Mouse (Mus musculus) adrenal gland, postnatal 10 days (tissue): ENCODE data around the gene Mthfd1l. TPM values are rescaled to one million over a fixed set of nuclear protein-coding genes. Genes with fewer than 3 reads are reported as not detected.

Experiments used
- DNase-seq: peaks from one replicate; pipeline ENCODE4 v3.0.0; 2021; ENCODE audit warnings: mixed read lengths
- total RNA-seq, 2 experiments: library from RNA; stranded (reverse); gene quantifications; 2 replicates each; pipeline ENCODE4 v1.2.3; 2021

Mthfd1l gene
- total RNA-seq, 2 experiments from 2014 or later, result 10.4 to 10.5 TPM

DNA sequence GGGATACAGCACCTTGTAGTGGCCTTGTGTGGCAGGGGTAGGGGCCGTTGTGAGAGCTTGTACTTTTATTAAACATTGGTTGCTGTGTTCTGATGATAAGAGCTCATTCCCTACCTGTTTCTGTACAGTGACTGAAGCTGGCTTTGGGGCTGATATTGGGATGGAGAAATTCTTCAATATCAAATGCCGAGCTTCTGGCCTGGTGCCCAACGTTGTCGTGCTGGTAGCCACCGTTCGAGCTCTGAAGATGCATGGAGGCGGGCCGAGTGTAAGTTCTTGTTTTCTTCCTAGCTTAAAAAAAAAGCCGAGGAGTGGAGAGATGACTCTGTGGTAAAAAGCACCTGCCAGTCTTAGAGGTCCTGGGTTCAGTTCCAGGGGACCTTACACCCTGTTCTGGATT is 110.7 kb downstream of the Mthfd1l start:
- no peak for DNase-seq

DNA sequence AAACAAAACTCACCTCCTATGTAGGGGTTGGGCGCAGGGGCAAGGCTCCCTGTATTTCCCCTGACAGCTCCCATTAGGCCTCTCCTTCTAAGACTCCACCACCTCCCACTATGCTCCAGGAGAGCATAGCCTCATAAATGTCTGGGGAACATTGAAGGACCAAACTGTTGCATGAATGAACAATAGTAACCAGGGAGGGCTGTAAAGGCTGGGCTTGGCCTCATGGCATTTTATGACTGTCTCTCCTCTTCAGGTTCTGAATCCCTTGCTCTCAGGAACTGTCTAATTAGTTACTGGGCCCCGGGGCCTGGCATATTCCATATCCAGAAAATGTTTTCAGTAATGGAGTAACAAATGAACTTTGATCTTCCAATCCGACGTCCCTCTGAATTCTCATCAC is 112.0 kb downstream of the Mthfd1l start:
- DNase-seq, result no peak

GRCm38 (mm10) chr10:4085363-4086141 is 112.6 kb downstream of the Mthfd1l start:
- DNase-seq, result no peak

DNA sequence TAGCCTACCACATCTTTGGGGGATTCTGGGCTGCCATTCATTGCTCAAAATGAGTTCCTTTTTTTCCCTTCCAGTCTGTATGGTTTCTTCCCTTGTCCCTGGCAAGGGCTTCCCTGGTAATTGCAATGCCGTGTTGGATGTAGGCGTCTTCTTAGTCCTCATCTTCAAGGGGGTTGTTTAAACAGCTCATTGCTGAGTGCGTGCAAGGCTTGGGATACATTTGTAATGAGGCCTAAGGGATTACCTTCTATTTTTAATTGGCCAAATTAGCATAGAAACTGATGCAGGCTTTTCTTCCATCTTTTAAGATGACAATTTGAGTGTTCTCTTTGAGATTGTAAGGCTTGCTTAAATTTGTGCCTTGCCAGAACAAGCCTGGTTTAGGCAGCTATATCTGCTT is 114.6 kb downstream of the Mthfd1l start:
- no peak for DNase-seq

DNA sequence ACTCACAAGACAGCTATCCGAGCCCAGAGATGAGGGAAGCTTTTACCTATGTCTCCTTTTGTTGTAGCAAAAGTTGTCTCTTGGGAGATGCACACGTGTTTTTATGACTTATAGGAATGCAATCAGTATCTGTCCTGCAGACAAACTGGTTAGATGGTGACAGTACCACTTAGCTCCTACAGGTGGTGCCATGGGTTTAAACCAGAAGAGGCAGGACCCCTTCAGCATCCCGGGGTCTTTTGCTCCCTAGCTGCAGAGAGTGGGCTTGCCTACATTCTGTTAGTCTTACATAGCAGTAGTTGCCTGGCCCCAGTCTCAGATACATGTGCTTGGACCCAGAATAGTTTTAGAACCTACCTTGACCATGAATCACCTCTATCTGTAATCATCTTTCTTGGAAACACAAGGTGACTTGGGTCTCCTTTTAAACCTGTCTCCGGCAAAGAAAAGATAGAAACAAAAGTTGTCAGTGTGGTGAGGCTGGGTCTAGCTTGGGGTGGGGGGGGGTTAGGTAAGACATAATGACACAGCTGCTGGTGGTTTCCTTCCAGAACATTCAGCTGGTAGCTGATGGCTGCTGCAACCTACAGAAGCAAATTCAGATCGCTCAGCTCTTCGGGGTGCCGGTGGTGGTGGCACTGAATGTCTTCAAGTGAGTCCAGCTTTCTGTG is 116.0 kb downstream of the Mthfd1l start:
- DNase-seq, result peak; percentile 42

DNA sequence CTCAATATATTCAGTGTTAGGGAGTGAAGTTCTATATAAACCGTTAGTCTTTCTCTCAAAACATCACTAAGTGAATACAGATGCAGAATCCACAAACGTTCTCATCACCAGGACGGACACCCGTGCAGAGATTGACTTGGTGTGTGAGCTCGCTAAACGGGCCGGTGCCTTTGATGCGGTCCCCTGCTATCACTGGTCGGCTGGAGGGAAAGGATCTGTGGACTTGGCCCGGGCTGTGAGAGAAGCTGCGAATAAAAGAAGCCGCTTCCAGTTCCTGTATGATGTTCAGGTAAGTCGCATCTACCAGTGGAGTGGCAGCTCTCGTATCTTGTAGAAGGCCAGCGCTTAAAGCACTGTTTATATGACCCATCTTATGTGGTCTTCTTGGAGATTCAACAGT is 117.0 kb downstream of the Mthfd1l start:
- no peak for DNase-seq

GRCm38 (mm10) chr10:4092990-4093389 is 120.1 kb downstream of the Mthfd1l start:
- no peak for DNase-seq

DNA sequence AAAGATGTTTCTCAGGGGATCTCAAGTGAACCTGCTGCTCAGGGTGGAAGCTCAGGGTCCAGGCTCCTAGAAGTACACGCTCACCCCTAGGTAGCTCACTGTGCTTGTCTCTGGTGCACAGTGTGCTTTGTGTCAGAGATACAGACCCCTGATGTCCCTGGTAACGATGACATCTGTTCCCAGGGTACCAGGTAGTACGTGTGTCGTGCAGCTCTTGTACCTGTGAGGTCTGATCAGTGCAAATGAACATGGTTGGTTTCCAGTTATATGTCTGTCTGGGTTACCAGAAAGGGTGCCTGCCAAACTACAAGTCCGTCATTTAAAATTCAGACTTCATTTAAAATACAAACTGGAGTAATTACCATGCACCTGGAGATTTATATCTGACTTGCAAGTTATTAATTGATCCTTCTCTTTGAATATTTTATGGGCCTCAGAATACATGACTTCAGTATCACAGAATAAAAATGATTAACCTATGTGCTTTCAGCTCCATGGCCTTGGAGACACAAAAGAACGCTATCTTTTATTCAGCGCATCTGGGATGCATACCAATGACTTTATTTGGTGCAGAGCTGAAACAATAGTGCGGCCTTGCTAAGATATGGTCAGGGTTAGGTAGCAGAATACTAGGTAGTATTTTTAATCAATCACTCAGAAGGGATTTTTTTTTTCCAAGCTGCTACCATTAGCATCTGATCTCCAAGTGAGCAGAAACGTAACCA is 121.3 kb downstream of the Mthfd1l start:
- DNase-seq, result no peak

GRCm38 (mm10) chr10:4096151-4096550 is 123.2 kb downstream of the Mthfd1l start:
- DNase-seq, result no peak

DNA sequence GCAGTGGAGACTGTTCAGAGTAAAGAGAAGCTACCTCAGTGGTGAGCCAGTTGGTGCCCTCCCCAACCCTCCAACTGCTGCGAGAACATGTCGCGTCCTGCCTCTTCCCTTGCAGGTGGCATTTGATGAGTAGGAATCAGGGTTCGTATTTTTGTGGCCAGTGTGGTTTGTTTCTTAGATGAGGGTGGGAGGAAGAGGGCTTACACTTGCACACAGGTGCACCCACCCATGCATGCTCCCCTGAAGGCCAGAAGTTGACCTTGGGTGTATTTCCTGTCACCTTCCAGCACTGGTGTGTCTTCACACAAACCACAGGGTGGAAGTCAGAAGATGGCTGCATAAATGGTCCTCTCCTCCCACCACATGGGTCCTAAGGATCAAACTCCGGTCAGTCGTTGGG is 127.1 kb downstream of the Mthfd1l start:
- DNase-seq, result no peak

DNA sequence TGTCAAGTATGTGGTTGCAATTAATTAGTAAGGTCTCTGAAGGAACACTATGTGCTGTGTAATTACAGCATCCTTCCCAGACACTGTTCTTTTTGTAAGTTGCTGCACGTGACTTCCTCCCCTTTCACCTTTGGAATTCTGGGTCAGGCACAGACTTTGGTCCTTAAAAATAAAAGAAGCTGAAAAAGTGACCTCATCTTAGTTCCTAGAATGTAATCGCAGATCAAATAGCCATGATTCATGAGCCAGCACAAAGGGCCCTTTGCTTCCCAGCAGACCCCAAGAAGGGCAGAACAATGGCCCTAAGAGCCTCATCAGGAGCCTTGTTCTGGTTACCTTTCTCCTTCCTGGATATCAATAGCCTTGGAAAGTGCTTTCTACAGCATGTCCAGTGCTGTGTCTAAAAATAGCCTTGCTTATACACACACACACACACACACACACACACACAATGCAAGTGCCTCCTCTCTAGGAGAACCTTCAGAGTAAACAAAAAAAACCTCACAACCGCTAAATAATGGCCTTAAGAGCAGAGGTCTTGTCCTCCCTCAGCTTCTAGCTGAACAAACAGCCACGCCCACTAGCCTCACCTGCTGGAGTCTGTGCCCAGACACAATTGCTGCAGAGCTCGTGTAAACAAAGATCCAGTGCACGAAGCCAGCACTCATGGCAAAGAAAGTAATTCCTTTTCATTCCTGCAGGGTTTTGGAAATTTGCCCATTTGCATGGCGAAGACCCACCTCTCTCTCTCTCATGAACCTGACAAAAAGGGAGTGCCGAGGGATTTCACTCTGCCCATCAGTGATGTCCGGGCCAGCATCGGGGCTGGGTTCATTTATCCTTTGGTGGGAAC is 133.0 kb downstream of the Mthfd1l start:
- DNase-seq, result no peak

DNA sequence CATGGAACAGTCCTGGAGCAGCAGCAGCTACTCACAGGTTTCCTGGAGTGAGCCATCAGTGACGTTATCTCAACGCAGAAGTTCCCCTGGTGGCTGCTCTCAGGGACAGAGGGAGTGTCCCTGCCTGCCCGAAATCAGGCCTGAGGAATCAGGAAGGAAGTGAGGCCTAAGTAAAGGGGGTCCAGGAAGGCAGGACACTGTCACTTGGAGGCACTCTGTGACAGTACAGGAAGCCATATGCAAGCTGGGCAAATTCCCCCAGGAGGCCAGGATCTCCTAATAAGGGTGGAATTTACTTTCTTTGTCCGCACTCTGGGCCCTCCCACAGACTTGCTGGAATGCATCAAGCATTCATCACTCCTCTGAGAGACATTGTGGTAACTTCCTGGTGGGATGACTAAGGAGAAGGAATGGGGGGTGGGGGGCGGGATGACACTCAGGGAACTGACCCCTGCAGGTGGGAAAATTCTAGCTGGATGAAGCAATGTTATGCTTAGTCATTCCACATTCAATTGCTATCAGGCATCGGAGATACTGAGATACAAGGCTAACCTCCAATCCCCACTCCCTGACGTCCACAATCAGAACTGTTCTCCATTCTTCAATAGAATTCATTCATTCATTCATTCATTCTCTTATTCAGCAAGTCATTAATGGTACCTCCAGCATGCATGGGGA is 134.9 kb downstream of the Mthfd1l start:
- peak; percentile 68 for DNase-seq

GRCm38 (mm10) chr10:4108462-4108861 is 135.5 kb downstream of the Mthfd1l start:
- no peak for DNase-seq

- DNase-seq, result no peak
Observed at GRCm38 (mm10) chr10:4111095-4111794, 138.3 kb downstream of the Mthfd1l start.

GRCm38 (mm10) chr10:4111795-4112139 is 138.8 kb downstream of the Mthfd1l start:
- DNase-seq, result no peak

- no peak for DNase-seq
Observed at GRCm38 (mm10) chr10:4112611-4113327, 139.9 kb downstream of the Mthfd1l start.

DNA sequence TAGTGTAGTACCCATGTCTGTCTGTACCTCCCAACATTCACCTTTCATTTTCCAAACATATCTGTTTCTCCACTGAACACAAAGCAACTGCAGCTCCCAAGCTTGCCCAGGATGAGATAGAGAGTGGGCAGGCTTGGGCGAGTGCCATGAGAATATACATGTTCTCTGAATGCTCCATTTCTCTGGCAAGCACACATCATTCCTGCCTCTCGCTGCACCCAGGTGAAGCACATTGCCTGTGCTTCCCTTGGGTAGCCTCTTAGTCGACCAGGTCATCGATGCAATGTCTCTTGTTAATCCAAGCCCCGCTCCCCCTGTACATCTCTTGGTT is 140.4 kb downstream of the Mthfd1l start:
- no peak for DNase-seq

DNA sequence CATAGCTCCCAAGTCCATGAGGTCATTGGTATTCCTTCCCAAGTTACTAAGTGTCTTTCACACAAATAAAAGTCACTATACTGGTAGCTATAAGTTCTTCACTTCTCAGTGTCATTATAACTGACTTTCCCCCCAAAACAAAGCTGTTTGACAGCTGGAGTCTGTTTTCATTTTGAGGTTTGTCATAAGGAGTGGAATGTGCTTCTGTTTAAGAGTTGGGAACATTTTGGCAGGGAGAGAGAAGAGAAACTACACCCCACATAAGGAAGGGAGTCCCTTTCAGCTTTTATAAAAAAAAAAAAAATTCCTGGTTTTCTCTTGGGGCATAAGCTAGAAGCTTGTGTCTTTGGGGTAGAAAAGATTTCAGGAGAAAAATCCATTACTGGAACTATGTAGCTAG is 143.7 kb downstream of the Mthfd1l start:
- DNase-seq, result no peak

DNA sequence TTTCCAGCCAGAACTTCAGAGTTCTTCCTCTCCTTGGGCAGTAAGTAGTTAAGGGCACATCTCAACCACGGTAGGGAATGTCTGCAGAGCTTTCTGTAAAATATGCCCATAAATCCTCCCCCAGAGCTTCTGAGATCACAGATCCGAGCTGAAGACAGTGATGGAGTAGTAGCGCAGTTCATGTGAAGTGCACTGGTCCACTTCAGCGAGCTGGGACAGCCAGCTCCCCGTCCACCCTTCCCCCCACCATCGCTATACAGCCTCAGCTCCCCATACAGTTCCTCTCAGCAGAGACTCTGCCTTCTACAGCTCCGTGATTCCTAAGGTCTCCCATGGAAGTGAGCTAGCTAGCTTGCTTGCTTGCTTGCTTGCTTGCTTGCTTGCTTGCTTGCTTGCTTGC is 144.2 kb downstream of the Mthfd1l start:
- DNase-seq, result no peak

DNA sequence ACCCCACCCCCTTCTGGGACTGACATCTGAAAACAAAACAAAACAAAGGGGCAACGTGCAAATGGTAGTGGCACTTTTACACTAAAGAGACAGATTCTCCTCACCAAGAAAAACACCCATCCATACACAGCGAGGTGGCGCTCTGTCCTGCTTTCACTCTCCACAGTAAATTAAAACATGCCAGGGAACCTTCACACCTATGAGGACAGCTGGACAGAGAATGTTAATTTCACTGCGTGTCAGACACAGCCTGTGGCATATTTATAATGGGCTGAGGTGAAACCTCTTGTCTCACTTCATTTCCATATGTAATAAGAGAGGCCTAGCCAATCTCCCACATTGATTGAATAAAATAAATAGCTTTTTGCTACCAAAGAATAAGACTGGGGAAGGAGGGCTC is 146.4 kb downstream of the Mthfd1l start:
- no peak for DNase-seq

DNA sequence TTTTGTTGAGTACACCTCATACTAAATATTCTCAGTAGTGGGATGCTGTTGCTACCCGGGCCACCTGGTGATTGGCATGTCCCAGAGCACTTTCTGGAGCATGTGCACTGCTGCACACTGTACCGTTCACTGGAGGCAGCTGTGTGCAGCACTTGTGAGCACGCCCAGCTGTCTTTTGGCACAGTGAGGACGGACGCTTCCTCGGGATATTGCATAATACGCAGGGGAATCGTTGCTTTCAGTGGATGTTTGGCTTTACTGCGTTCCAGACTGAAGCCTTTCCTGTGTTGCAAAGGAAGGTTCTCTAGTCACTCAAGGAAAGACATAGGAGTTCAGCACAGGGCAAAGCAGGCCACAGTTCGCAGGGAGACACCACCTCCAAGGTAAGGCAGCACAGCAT is 147.8 kb downstream of the Mthfd1l start:
- peak; percentile 64 for DNase-seq
